Mouse (Mus musculus): Measurements from ENCODE around the gene 2310079G19Rik. TPM values are rescaled to one million over a fixed set of nuclear protein-coding genes. Genes with fewer than 3 reads are reported as not detected.

Gene 2310079G19Rik
- polyA plus RNA-seq, 2 experiments: not detected

- H3K27me3 ChIP-seq (ENCODE audit: control insufficient read depth, insufficient read depth, low read length): no peaks in the 10 kb centered on the region
- no peak overlapping the region for H3K4me2 ChIP-seq (ENCODE audit: low read depth)
- DNase-seq (ENCODE audit: low read depth in 3 of 3, low spot score in 3 of 3): no peak
- no peak overlapping the region for H3K27ac ChIP-seq
- no peak overlapping the region for H3K9ac ChIP-seq (replicated peaks)
- ATAC-seq (ENCODE audit: insufficient read depth): no peak
- TF ChIP-seq CTCF (IDR thresholded peaks at IDR 0.05; ENCODE audit: low read depth) (no peak), EP300 (IDR thresholded peaks at IDR 0.05; ENCODE audit: low read depth) (no peak)
- WGBS (ENCODE audit: insufficient replicate concordance): 61% methylated on average over 4 of the region's 4 CpGs
- H3K4me3 ChIP-seq (ENCODE audit: insufficient read depth in 1 of 2, low read depth in 2 of 2, low read length in 2 of 2): no peak overlapping the region
- no peaks in the 10 kb centered on the region for H3K9me3 ChIP-seq (ENCODE audit: control insufficient read depth, low read length)
- H3K36me3 ChIP-seq (replicated peaks; ENCODE audit: control insufficient read depth, insufficient read depth, low read depth): no peaks in the 10 kb centered on the region
- no peaks in the 10 kb centered on the region for H3K4me1 ChIP-seq (replicated peaks; ENCODE audit: control insufficient read depth in 2 of 2, insufficient read depth in 2 of 2, low read length in 1 of 2)
Measured at GRCm38 (mm10) chr16:88612712-88613111, 14.8 kb downstream of the 2310079G19Rik start.

GRCm38 (mm10) chr16:88611922-88612321 lies 15.5 kb downstream of the 2310079G19Rik start, which contains the start of gene Krtap24-1:
Gene Krtap24-1, minus strand, starts transcription at chr16:88612279.
- H3K36me3 ChIP-seq (replicated peaks; ENCODE audit: control insufficient read depth, insufficient read depth, low read depth): no peaks in the 10 kb centered on the region
- no peak for DNase-seq (ENCODE audit: low read depth in 3 of 3, low spot score in 3 of 3)
- no peak within 1 kb of the TSS for H3K4me2 ChIP-seq (ENCODE audit: low read depth)
- H3K27ac ChIP-seq: no peak within 1 kb of the TSS
- no peaks in the 10 kb centered on the region for H3K4me1 ChIP-seq (replicated peaks; ENCODE audit: control insufficient read depth in 2 of 2, insufficient read depth in 2 of 2, low read length in 1 of 2)
- no peak within 1 kb of the TSS for H3K4me3 ChIP-seq (ENCODE audit: insufficient read depth in 1 of 2, low read depth in 2 of 2, low read length in 2 of 2)
- TF ChIP-seq CTCF (IDR thresholded peaks at IDR 0.05; ENCODE audit: low read depth): no peak
- no peak for TF ChIP-seq EP300 (IDR thresholded peaks at IDR 0.05; ENCODE audit: low read depth)
- H3K27me3 ChIP-seq (ENCODE audit: control insufficient read depth, insufficient read depth, low read length): no peaks in the 10 kb centered on the region
- no peaks in the 10 kb centered on the region for H3K9me3 ChIP-seq (ENCODE audit: control insufficient read depth, low read length)
- no peak within 1 kb of the TSS for H3K9ac ChIP-seq (replicated peaks)
- ATAC-seq (ENCODE audit: insufficient read depth): no peak
- WGBS (ENCODE audit: insufficient replicate concordance): 75% methylated on average over 8 of the region's 8 CpGs

- TF ChIP-seq CTCF (IDR thresholded peaks at IDR 0.05; ENCODE audit: low read depth) (no peak), EP300 (IDR thresholded peaks at IDR 0.05; ENCODE audit: low read depth) (no peak)
- H3K9ac ChIP-seq (replicated peaks): no peak overlapping the region
- H3K9me3 ChIP-seq (ENCODE audit: control insufficient read depth, low read length): no peaks in the 10 kb centered on the region
- H3K36me3 ChIP-seq (replicated peaks; ENCODE audit: control insufficient read depth, insufficient read depth, low read depth): no peaks in the 10 kb centered on the region
- no peak for DNase-seq (ENCODE audit: low read depth in 3 of 3, low spot score in 3 of 3)
- H3K27me3 ChIP-seq (ENCODE audit: control insufficient read depth, insufficient read depth, low read length): no peaks in the 10 kb centered on the region
- no peak overlapping the region for H3K27ac ChIP-seq
- ATAC-seq (ENCODE audit: insufficient read depth): no peak
- no peak overlapping the region for H3K4me3 ChIP-seq (ENCODE audit: insufficient read depth in 1 of 2, low read depth in 2 of 2, low read length in 2 of 2)
- WGBS (ENCODE audit: insufficient replicate concordance): 76% methylated on average over 6 of the region's 6 CpGs
- no peaks in the 10 kb centered on the region for H3K4me1 ChIP-seq (replicated peaks; ENCODE audit: control insufficient read depth in 2 of 2, insufficient read depth in 2 of 2, low read length in 1 of 2)
- no peak overlapping the region for H3K4me2 ChIP-seq (ENCODE audit: low read depth)
Measured at GRCm38 (mm10) chr16:88604570-88604969, 22.9 kb downstream of the 2310079G19Rik start.

GRCm38 (mm10) chr16:88602464-88602863 lies 25.0 kb downstream of the 2310079G19Rik start:
- ATAC-seq (ENCODE audit: insufficient read depth) (no peak), DNase-seq (ENCODE audit: low read depth in 3 of 3, low spot score in 3 of 3) (no peak)
- no peak overlapping the region for H3K4me2 ChIP-seq (ENCODE audit: low read depth)
- no peak overlapping the region for H3K4me3 ChIP-seq (ENCODE audit: insufficient read depth in 1 of 2, low read depth in 2 of 2, low read length in 2 of 2)
- no peaks in the 10 kb centered on the region for H3K9me3 ChIP-seq (ENCODE audit: control insufficient read depth, low read length)
- H3K27me3 ChIP-seq (ENCODE audit: control insufficient read depth, insufficient read depth, low read length): no peaks in the 10 kb centered on the region
- H3K27ac ChIP-seq: no peak overlapping the region
- 25% methylated on average over 1 of the region's 1 CpGs for WGBS (ENCODE audit: insufficient replicate concordance)
- no peak overlapping the region for H3K9ac ChIP-seq (replicated peaks)
- TF ChIP-seq EP300 (IDR thresholded peaks at IDR 0.05; ENCODE audit: low read depth) (no peak), CTCF (IDR thresholded peaks at IDR 0.05; ENCODE audit: low read depth) (no peak)
- H3K4me1 ChIP-seq (replicated peaks; ENCODE audit: control insufficient read depth in 2 of 2, insufficient read depth in 2 of 2, low read length in 1 of 2): no peaks in the 10 kb centered on the region
- no peaks in the 10 kb centered on the region for H3K36me3 ChIP-seq (replicated peaks; ENCODE audit: control insufficient read depth, insufficient read depth, low read depth)

- no peak overlapping the region for H3K9ac ChIP-seq (replicated peaks)
- H3K27ac ChIP-seq: no peak overlapping the region
- no peaks in the 10 kb centered on the region for H3K36me3 ChIP-seq (replicated peaks; ENCODE audit: control insufficient read depth, insufficient read depth, low read depth)
- no peaks in the 10 kb centered on the region for H3K27me3 ChIP-seq (ENCODE audit: control insufficient read depth, insufficient read depth, low read length)
- DNase-seq (ENCODE audit: low read depth in 3 of 3, low spot score in 3 of 3) (no peak), ATAC-seq (ENCODE audit: insufficient read depth) (no peak)
- WGBS (ENCODE audit: insufficient replicate concordance): 58% methylated on average over 8 of the region's 8 CpGs
- no peak overlapping the region for H3K4me2 ChIP-seq (ENCODE audit: low read depth)
- no peak for TF ChIP-seq EP300 (IDR thresholded peaks at IDR 0.05; ENCODE audit: low read depth)
- no peak for TF ChIP-seq CTCF (IDR thresholded peaks at IDR 0.05; ENCODE audit: low read depth)
- H3K4me1 ChIP-seq (replicated peaks; ENCODE audit: control insufficient read depth in 2 of 2, insufficient read depth in 2 of 2, low read length in 1 of 2): no peaks in the 10 kb centered on the region
- no peaks in the 10 kb centered on the region for H3K9me3 ChIP-seq (ENCODE audit: control insufficient read depth, low read length)
- H3K4me3 ChIP-seq (ENCODE audit: insufficient read depth in 1 of 2, low read depth in 2 of 2, low read length in 2 of 2): no peak overlapping the region
Measured at GRCm38 (mm10) chr16:88600303-88600702, 27.2 kb downstream of the 2310079G19Rik start.
